Mouse (Mus musculus) granulocyte monocyte progenitor cell, adult 5-6 weeks (primary cell): ENCODE results near the gene Ccr8. TPM values are rescaled to one million over a fixed set of nuclear protein-coding genes. Genes with fewer than 3 reads are reported as not detected.

Experiments
- ATAC-seq: replicated peaks from 2 replicates; pipeline ENCODE4 v1.8.0; 2016; ENCODE audit warnings: mild to moderate bottlenecking, moderate TSS enrichment, inconsistent platforms; ENCODE audit not compliant: poor library complexity, severe bottlenecking
- total RNA-seq, 2 experiments: library from RNA; stranded (forward) in 1 of 2; stranded (reverse) in 1 of 2; fragments of 200-712, 200-1000 nt in 1 of 2; fragments of >200 nt in 1 of 2; fragmentation: Nextera tagmentation in 1 of 2; gene quantifications; 2 replicates each; pipeline ENCODE4 v1.2.3; 2014 to 2017

The Ccr8 gene
- total RNA-seq, 2 experiments from 2014 or later, result not detected

GRCm38 (mm10) chr9:120127538-120128251 is 35.8 kb downstream of the Ccr8 start, which contains the start of gene Rpsa:
Gene Rpsa, plus strand, starts transcription at chr9:120127689.
- peak; percentile 90 for ATAC-seq

- ATAC-seq, result no peak
Measured at GRCm38 (mm10) chr9:120129276-120129675, 37.4 kb downstream of the Ccr8 start.

GRCm38 (mm10) chr9:120131784-120132288 is 39.9 kb downstream of the Ccr8 start:
- no peak for ATAC-seq

GRCm38 (mm10) chr9:120132980-120133754 is 41.3 kb downstream of the Ccr8 start:
- ATAC-seq, result peak; percentile 26

GRCm38 (mm10) chr9:120133755-120134475 is 42.0 kb downstream of the Ccr8 start:
- no peak for ATAC-seq

- ATAC-seq, result 0 out of 2 replicates have a peak, but pooled peaks have one; percentile 14
Measured at GRCm38 (mm10) chr9:120134529-120135160, 42.7 kb downstream of the Ccr8 start.

GRCm38 (mm10) chr9:120135454-120135853 is 43.5 kb downstream of the Ccr8 start:
- ATAC-seq, result no peak

GRCm38 (mm10) chr9:120140652-120141051 is 48.7 kb downstream of the Ccr8 start:
- peak; percentile 89 for ATAC-seq

- ATAC-seq, result no peak
Measured at GRCm38 (mm10) chr9:120144474-120144873, 52.6 kb downstream of the Ccr8 start.

Other genes with a start within 250 kb of the Ccr8 start
- gene Wdr48, start 197.2 kb upstream of the Ccr8 start, total RNA-seq (2014; fragmentation: Nextera tagmentation), result 61.9 and 74.0 TPM in 2 replicates
- gene Wdr48, start 197.2 kb upstream of the Ccr8 start, total RNA-seq (2017), result 60.7 and 73.0 TPM in 2 replicates
- 8.0 and 9.4 TPM in 2 replicates for gene Gorasp1, start 154.5 kb upstream of the Ccr8 start, total RNA-seq (2014; fragmentation: Nextera tagmentation)
- 4.8 and 9.5 TPM in 2 replicates for gene Gorasp1, start 154.5 kb upstream of the Ccr8 start, total RNA-seq (2017)
- 2.4 and 2.8 TPM in 2 replicates for gene Ttc21a, start 154.5 kb upstream of the Ccr8 start, total RNA-seq (2014; fragmentation: Nextera tagmentation)
- gene Ttc21a, start 154.5 kb upstream of the Ccr8 start, total RNA-seq (2017), result 3.3 and 3.6 TPM in 2 replicates
- 1.3 and 8.5 TPM in 2 replicates for gene Csrnp1, start 107.5 kb upstream of the Ccr8 start, total RNA-seq (2014; fragmentation: Nextera tagmentation)
- 8.8 and 16.9 TPM in 2 replicates for gene Csrnp1, start 107.5 kb upstream of the Ccr8 start, total RNA-seq (2017)
- not detected in 2 replicates for gene Xirp1, start 68.5 kb upstream of the Ccr8 start, total RNA-seq (2014; fragmentation: Nextera tagmentation)
- not detected in 2 replicates for gene Xirp1, start 68.5 kb upstream of the Ccr8 start, total RNA-seq (2017)
- 8.9 and 10.5 TPM in 2 replicates for gene Cx3cr1, start 22.2 kb upstream of the Ccr8 start, total RNA-seq (2014; fragmentation: Nextera tagmentation)
- gene Cx3cr1, start 22.2 kb upstream of the Ccr8 start, total RNA-seq (2017), result 10.5 and 11.3 TPM in 2 replicates
- gene Slc25a38, start 18.3 kb downstream of the Ccr8 start, total RNA-seq (2014; fragmentation: Nextera tagmentation), result 10.7 and 14.5 TPM in 2 replicates
- 11.5 and 15.1 TPM in 2 replicates for gene Slc25a38, start 18.3 kb downstream of the Ccr8 start, total RNA-seq (2017)
- 2,951 and 3,504 TPM in 2 replicates for gene Rpsa, start 35.6 kb downstream of the Ccr8 start, total RNA-seq (2014; fragmentation: Nextera tagmentation)
- 3,677 and 4,904 TPM in 2 replicates for gene Rpsa, start 35.6 kb downstream of the Ccr8 start, total RNA-seq (2017)
- not detected in 2 replicates for gene Mobp, start 57.6 kb downstream of the Ccr8 start, total RNA-seq (2014; fragmentation: Nextera tagmentation)
- not detected in 2 replicates for gene Mobp, start 57.6 kb downstream of the Ccr8 start, total RNA-seq (2017)
- gene Myrip, start 209.4 kb downstream of the Ccr8 start, total RNA-seq (2014; fragmentation: Nextera tagmentation), result not detected in 2 replicates
- gene Myrip, start 209.4 kb downstream of the Ccr8 start, total RNA-seq (2017), result 0.46 TPM in 1 of 2 replicates, not detected in the other